Mouse (Mus musculus) liver, postnatal 0 days (tissue): ENCODE measurements around the gene Pkhd1.

ENCODE experiments used
- CTCF ChIP-seq: sonication (generic); IDR thresholded peaks from 2 replicates; pipeline ENCODE4 v1.5.1; 2016; ENCODE audit warnings: antibody characterized with exemption, low read depth
- EP300 ChIP-seq: IDR thresholded peaks from 2 replicates; pipeline ENCODE4 v1.6.1; 2016; ENCODE audit warnings: antibody characterized with exemption, low read depth, mild to moderate bottlenecking

GRCm38 (mm10) chr1:20551334-20551733 lies 66.5 kb downstream of the Pkhd1 start:
- TF ChIP-seq CTCF (no peak), EP300 (no peak)
